Mouse (Mus musculus): ENCODE data around the gene Snapc3. TPM values are rescaled to one million over a fixed set of nuclear protein-coding genes. Genes with fewer than 3 reads are reported as not detected.
A peak's percentile ranks its signal among the peaks of the same experiment; 100 is the strongest.

The Snapc3 gene
- total RNA-seq, 2 experiments from 2014 or later = 38.7 to 40.9 TPM

- DNase-seq (ENCODE audit: low spot score in 2 of 2) = no peak
Measured at GRCm38 (mm10) chr4:83412060-83412459, 5.5 kb upstream of the Snapc3 start.

- DNase-seq (ENCODE audit: low spot score in 2 of 2) = no peak
Measured at GRCm38 (mm10) chr4:83414241-83414824, 3.2 kb upstream of the Snapc3 start.

GRCm38 (mm10) chr4:83417820-83418186 lies 279 bp downstream of the Snapc3 start:
- DNase-seq (ENCODE audit: low spot score in 2 of 2) = no peak

GRCm38 (mm10) chr4:83418781-83419180 lies 1.3 kb downstream of the Snapc3 start:
- no peak for DNase-seq (ENCODE audit: low spot score in 2 of 2)

- no peak for DNase-seq (ENCODE audit: low spot score in 2 of 2)
Measured at GRCm38 (mm10) chr4:83423641-83424040, 6.1 kb downstream of the Snapc3 start.

- DNase-seq (ENCODE audit: low spot score in 2 of 2) = no peak
Measured at GRCm38 (mm10) chr4:83425119-83425518, 7.6 kb downstream of the Snapc3 start.

- no peak for DNase-seq (ENCODE audit: low spot score in 2 of 2)
Measured at GRCm38 (mm10) chr4:83427141-83427540, 9.6 kb downstream of the Snapc3 start.

GRCm38 (mm10) chr4:83427696-83428095 lies 10.2 kb downstream of the Snapc3 start:
- DNase-seq (ENCODE audit: low spot score in 2 of 2) = no peak

- no peak for DNase-seq (ENCODE audit: low spot score in 2 of 2)
Measured at GRCm38 (mm10) chr4:83428845-83429244, 11.3 kb downstream of the Snapc3 start.

GRCm38 (mm10) chr4:83431950-83432349 lies 14.4 kb downstream of the Snapc3 start:
- DNase-seq (ENCODE audit: low spot score in 2 of 2) = no peak

GRCm38 (mm10) chr4:83432901-83433300 lies 15.4 kb downstream of the Snapc3 start:
- no peak for DNase-seq (ENCODE audit: low spot score in 2 of 2)

GRCm38 (mm10) chr4:83436375-83436774 lies 18.9 kb downstream of the Snapc3 start:
- no peak for DNase-seq (ENCODE audit: low spot score in 2 of 2)

GRCm38 (mm10) chr4:83438116-83438515 lies 20.6 kb downstream of the Snapc3 start:
- no peak for DNase-seq (ENCODE audit: low spot score in 2 of 2)

- no peak for DNase-seq (ENCODE audit: low spot score in 2 of 2)
Measured at GRCm38 (mm10) chr4:83439045-83439444, 21.5 kb downstream of the Snapc3 start.

- no peak for DNase-seq (ENCODE audit: low spot score in 2 of 2)
Measured at GRCm38 (mm10) chr4:83441050-83441449, 23.5 kb downstream of the Snapc3 start.

- DNase-seq (ENCODE audit: low spot score in 2 of 2) = no peak
Measured at GRCm38 (mm10) chr4:83450785-83451184, 33.3 kb downstream of the Snapc3 start.

- no peak for DNase-seq (ENCODE audit: low spot score in 2 of 2)
Measured at GRCm38 (mm10) chr4:83460106-83460505, 42.6 kb downstream of the Snapc3 start.

GRCm38 (mm10) chr4:83464827-83465226 lies 47.3 kb downstream of the Snapc3 start:
- no peak for DNase-seq (ENCODE audit: low spot score in 2 of 2)

- DNase-seq (ENCODE audit: low spot score in 2 of 2) = peak in 1 of 2 experiments; percentile 25
Measured at GRCm38 (mm10) chr4:83467615-83468014, 50.1 kb downstream of the Snapc3 start.

- DNase-seq (ENCODE audit: low spot score in 2 of 2) = no peak
Measured at GRCm38 (mm10) chr4:83468208-83468607, 50.7 kb downstream of the Snapc3 start.

- DNase-seq (ENCODE audit: low spot score in 2 of 2) = no peak
Measured at GRCm38 (mm10) chr4:83485250-83485649, 67.7 kb downstream of the Snapc3 start.

- peak; percentile 86 to 89 for DNase-seq (ENCODE audit: low spot score in 2 of 2)
Measured at GRCm38 (mm10) chr4:83485735-83486116, 68.2 kb downstream of the Snapc3 start.

GRCm38 (mm10) chr4:83486117-83486901 lies 68.8 kb downstream of the Snapc3 start, which contains the start of gene Psip1:
Psip1 (minus strand) TSS chr4:83486459.
- DNase-seq (ENCODE audit: low spot score in 2 of 2) = peak; percentile 89 to 90

Data from layer of hippocampus, postnatal 14 days (tissue).